ENCODE assay signal across 10 mouse cellular contexts in genomic region chr17:64407255-64408011, GRCm38 (mm10).
DNase-seq lines count a peak whose midpoint lies in the region; ATAC-seq and TF ChIP-seq lines count a peak whose summit lies in the region.
"Had no signal": no experiment of that assay in that cellular context is flagged by ENCODE, and none has a peak within 500 bp of the region (broad histone marks: within the 10 kb centered on the region; RNA-seq: fewer than 3 reads in every experiment).

No protein-coding gene starts in this region.

- no peak for DNase-seq in kidney, postnatal 0 days (ENCODE audit: low spot score)
- DNase-seq in kidney, postnatal 10 days, result no peak
- peak; percentile 57 for DNase-seq in brain, adult 2 months (ENCODE audit: low read depth, low spot score)
- peak; percentile 56 for DNase-seq in forelimb bud, embryonic 11.5 days (ENCODE audit: low read depth, low spot score)
- peak; percentile 30 for DNase-seq in limb, embryonic 14.5 days (ENCODE audit: low spot score)
- no peak for DNase-seq in testis, postnatal 14 days (ENCODE audit: low spot score)
- DNase-seq in heart, adult 2 months, result no peak
- DNase-seq: thymus, postnatal 25 days had no signal

- H3K4me1 ChIP-seq in kidney, postnatal 0 days (replicated peaks; ENCODE audit: insufficient read depth, low read length), result no peaks in the 10 kb centered on the region
- peaks cover 13% of the 10 kb centered on the region for H3K4me1 ChIP-seq in limb, embryonic 14.5 days (ENCODE audit: control insufficient read depth, insufficient read depth, low read length)
- H3K4me1 ChIP-seq in heart, adult 2 months (ENCODE audit: control insufficient read depth, insufficient read depth, low read length), result no peaks in the 10 kb centered on the region

- intact Hi-C loops in heart, adult 2 months (cut with DNase I), result no loop called here

- TF ChIP-seq CTCF in kidney, postnatal 0 days (IDR thresholded peaks at IDR 0.05; ENCODE audit: low read depth), result no peak
- no peak for TF ChIP-seq CTCF in heart, adult 2 months (IDR thresholded peaks at IDR 0.05)

- ATAC-seq in kidney, postnatal 0 days (replicated peaks; ENCODE audit: low FRiP score, low read depth), result no peak
- peak; percentile 71 for ATAC-seq in limb, embryonic 14.5 days (ENCODE audit: low FRiP score, low read depth)
- no peak for ATAC-seq in megakaryocyte-erythroid progenitor cell, adult 5-6 weeks (replicated peaks; ENCODE audit: low FRiP score, low TSS enrichment, poor library complexity, severe bottlenecking)

- WGBS in kidney, postnatal 0 days, result 22% methylated on average over 13 of the region's 13 CpGs
- WGBS in limb, embryonic 14.5 days, result 16% methylated on average over 13 of the region's 13 CpGs
- WGBS in heart, adult 2 months, result 60% methylated on average over 13 of the region's 13 CpGs

- TF ChIP-seq POLR2A in limb, embryonic 14.5 days (IDR thresholded peaks at IDR 0.05; ENCODE audit: borderline replicate concordance, extremely low read depth, insufficient read depth, insufficient read length), result no peak
- TF ChIP-seq POLR2A in heart, adult 2 months (IDR thresholded peaks at IDR 0.05; ENCODE audit: insufficient read depth, low read depth, low read length), result no peak

- H3K27me3 ChIP-seq in kidney, postnatal 0 days (ENCODE audit: insufficient read depth, low read length), result no peaks in the 10 kb centered on the region
- no peaks in the 10 kb centered on the region for H3K27me3 ChIP-seq in limb, embryonic 14.5 days (ENCODE audit: control insufficient read depth, insufficient read depth, low read length)
- no peaks in the 10 kb centered on the region for H3K27me3 ChIP-seq in heart, adult 2 months (ENCODE audit: control insufficient read depth, insufficient read depth, low read length)

- H3K9ac ChIP-seq in kidney, postnatal 0 days (ENCODE audit: low read depth, low read length), result no peak overlapping the region
- H3K9ac ChIP-seq in limb, embryonic 14.5 days (ENCODE audit: low read depth, low read length, severe bottlenecking), result no peak overlapping the region
- H3K9ac ChIP-seq in heart, adult 2 months (ENCODE audit: low read depth, low read length), result no peak overlapping the region

- H3K4me3 ChIP-seq in kidney, postnatal 0 days (replicated peaks; ENCODE audit: low read depth, low read length), result no peak overlapping the region
- H3K4me3 ChIP-seq in limb, embryonic 14.5 days (replicated peaks; ENCODE audit: low read length), result no peak overlapping the region
- no peak overlapping the region for H3K4me3 ChIP-seq in heart, adult 2 months

- 0 out of 2 replicates have a peak overlapping the region, but pooled peaks have one; percentile 4 for H3K4me2 ChIP-seq in kidney, postnatal 0 days (ENCODE audit: low read length)
- H3K4me2 ChIP-seq in limb, embryonic 14.5 days (replicated peaks; ENCODE audit: low read depth, low read length, severe bottlenecking), result peak overlapping the region; percentile 24
- H3K4me2 ChIP-seq: liver, embryonic 11.5 days had no signal

- H3K79me2 ChIP-seq in heart, adult 2 months (replicated peaks; ENCODE audit: control insufficient read depth, insufficient read depth, low read length), result no peaks in the 10 kb centered on the region

- no peak overlapping the region for H3K27ac ChIP-seq in kidney, postnatal 0 days
- H3K27ac ChIP-seq in limb, embryonic 14.5 days (replicated peaks; ENCODE audit: low read depth, low read length), result peak overlapping the region; percentile 56
- H3K27ac ChIP-seq in heart, adult 2 months, result no peak overlapping the region

- H3K36me3 ChIP-seq in kidney, postnatal 0 days (ENCODE audit: insufficient read depth, low read length), result no peaks in the 10 kb centered on the region
- H3K36me3 ChIP-seq in limb, embryonic 14.5 days (ENCODE audit: control insufficient read depth, insufficient read depth, low read length), result no peaks in the 10 kb centered on the region
- H3K36me3 ChIP-seq in heart, adult 2 months (ENCODE audit: control insufficient read depth, insufficient read depth, low read length), result no peaks in the 10 kb centered on the region

- TF ChIP-seq EP300 in heart, adult 2 months (IDR thresholded peaks at IDR 0.05; ENCODE audit: insufficient read depth, low read depth, low read length), result no peak

- no peaks in the 10 kb centered on the region for H3K9me3 ChIP-seq in kidney, postnatal 0 days (replicated peaks; ENCODE audit: low read length)
- H3K9me3 ChIP-seq in limb, embryonic 14.5 days (ENCODE audit: control insufficient read depth, low read length), result no peaks in the 10 kb centered on the region

Comparison
In these comparisons a context has a peak if more than half of its experiments do, and no peak if none do; other contexts are left out.
1. DNase-seq: peak in brain, adult 2 months (single experiment), forelimb bud, embryonic 11.5 days (single experiment) and limb, embryonic 14.5 days (single experiment); none in kidney, postnatal 0 days (single experiment), kidney, postnatal 10 days (single experiment), testis, postnatal 14 days (single experiment) and heart, adult 2 months (0 of 2).